Mouse (Mus musculus): ENCODE data around the gene 2010111I01Rik. TPM values are rescaled to one million over a fixed set of nuclear protein-coding genes. Genes with fewer than 3 reads are reported as not detected.

2010111I01Rik gene
- polyA plus RNA-seq, 1 experiment, result 26.6 TPM

GRCm38 (mm10) chr13:63038415-63038814, 73.7 kb downstream of the 2010111I01Rik start:
- no peaks in the 10 kb centered on the region for H3K36me3 ChIP-seq (ENCODE audit: control insufficient read depth, insufficient read depth, low read length)
- H3K4me1 ChIP-seq (ENCODE audit: control insufficient read depth, insufficient read depth, low read length), result no peaks in the 10 kb centered on the region
- no peak overlapping the region for H3K4me3 ChIP-seq (ENCODE audit: control insufficient read depth, low read depth, low read length)
- no peak for TF ChIP-seq CTCF (IDR thresholded peaks at IDR 0.05; ENCODE audit: control insufficient read depth, insufficient read depth, insufficient replicate concordance, low read depth, low read length)
- no peak for TF ChIP-seq POLR2A (IDR thresholded peaks at IDR 0.05; ENCODE audit: control insufficient read depth, low read depth, low read length)
- H3K27ac ChIP-seq (ENCODE audit: control insufficient read depth, insufficient read depth, low read depth, low read length), result no peak overlapping the region
- H3K27me3 ChIP-seq (ENCODE audit: control insufficient read depth, insufficient read depth, low read length), result no peaks in the 10 kb centered on the region

GRCm38 (mm10) chr13:63038871-63039270, 74.2 kb downstream of the 2010111I01Rik start:
- Histone ChIP-seq H3K27ac (ENCODE audit: control insufficient read depth, insufficient read depth, low read depth, low read length) (no peak overlapping the region), H3K36me3 (ENCODE audit: control insufficient read depth, insufficient read depth, low read length) (no peaks in the 10 kb centered on the region), H3K4me3 (ENCODE audit: control insufficient read depth, low read depth, low read length) (no peak overlapping the region), H3K4me1 (ENCODE audit: control insufficient read depth, insufficient read depth, low read length) (no peaks in the 10 kb centered on the region), H3K27me3 (ENCODE audit: control insufficient read depth, insufficient read depth, low read length) (no peaks in the 10 kb centered on the region)
- no peak for TF ChIP-seq CTCF (IDR thresholded peaks at IDR 0.05; ENCODE audit: control insufficient read depth, insufficient read depth, insufficient replicate concordance, low read depth, low read length)
- no peak for TF ChIP-seq POLR2A (IDR thresholded peaks at IDR 0.05; ENCODE audit: control insufficient read depth, low read depth, low read length)

GRCm38 (mm10) chr13:63039326-63039725, 74.6 kb downstream of the 2010111I01Rik start:
- no peak for TF ChIP-seq CTCF (IDR thresholded peaks at IDR 0.05; ENCODE audit: control insufficient read depth, insufficient read depth, insufficient replicate concordance, low read depth, low read length)
- TF ChIP-seq POLR2A (IDR thresholded peaks at IDR 0.05; ENCODE audit: control insufficient read depth, low read depth, low read length), result no peak
- no peaks in the 10 kb centered on the region for H3K4me1 ChIP-seq (ENCODE audit: control insufficient read depth, insufficient read depth, low read length)
- no peak overlapping the region for H3K4me3 ChIP-seq (ENCODE audit: control insufficient read depth, low read depth, low read length)
- no peaks in the 10 kb centered on the region for H3K27me3 ChIP-seq (ENCODE audit: control insufficient read depth, insufficient read depth, low read length)
- H3K27ac ChIP-seq (ENCODE audit: control insufficient read depth, insufficient read depth, low read depth, low read length), result no peak overlapping the region
- H3K36me3 ChIP-seq (ENCODE audit: control insufficient read depth, insufficient read depth, low read length), result no peaks in the 10 kb centered on the region

GRCm38 (mm10) chr13:63039848-63040247, 75.2 kb downstream of the 2010111I01Rik start:
- no peak overlapping the region for H3K4me3 ChIP-seq (ENCODE audit: control insufficient read depth, low read depth, low read length)
- no peaks in the 10 kb centered on the region for H3K4me1 ChIP-seq (ENCODE audit: control insufficient read depth, insufficient read depth, low read length)
- H3K27ac ChIP-seq (ENCODE audit: control insufficient read depth, insufficient read depth, low read depth, low read length), result no peak overlapping the region
- no peaks in the 10 kb centered on the region for H3K27me3 ChIP-seq (ENCODE audit: control insufficient read depth, insufficient read depth, low read length)
- H3K36me3 ChIP-seq (ENCODE audit: control insufficient read depth, insufficient read depth, low read length), result no peaks in the 10 kb centered on the region
- TF ChIP-seq CTCF (IDR thresholded peaks at IDR 0.05; ENCODE audit: control insufficient read depth, insufficient read depth, insufficient replicate concordance, low read depth, low read length), result no peak
- no peak for TF ChIP-seq POLR2A (IDR thresholded peaks at IDR 0.05; ENCODE audit: control insufficient read depth, low read depth, low read length)

GRCm38 (mm10) chr13:63045504-63046205, 81.0 kb downstream of the 2010111I01Rik start:
- TF ChIP-seq POLR2A (IDR thresholded peaks at IDR 0.05; ENCODE audit: control insufficient read depth, low read depth, low read length), result no peak
- TF ChIP-seq CTCF (IDR thresholded peaks at IDR 0.05; ENCODE audit: control insufficient read depth, insufficient read depth, insufficient replicate concordance, low read depth, low read length), result no peak

GRCm38 (mm10) chr13:63046206-63047020, 81.7 kb downstream of the 2010111I01Rik start:
- H3K4me1 ChIP-seq (ENCODE audit: control insufficient read depth, insufficient read depth, low read length), result no peaks in the 10 kb centered on the region
- H3K4me3 ChIP-seq (ENCODE audit: control insufficient read depth, low read depth, low read length), result no peak overlapping the region
- H3K27ac ChIP-seq (ENCODE audit: control insufficient read depth, insufficient read depth, low read depth, low read length), result no peak overlapping the region
- H3K36me3 ChIP-seq (ENCODE audit: control insufficient read depth, insufficient read depth, low read length), result no peaks in the 10 kb centered on the region
- H3K27me3 ChIP-seq (ENCODE audit: control insufficient read depth, insufficient read depth, low read length), result no peaks in the 10 kb centered on the region
- peak; percentile 17; the same call in 1 of the 2 replicates for TF ChIP-seq CTCF (IDR thresholded peaks at IDR 0.05; ENCODE audit: control insufficient read depth, insufficient read depth, insufficient replicate concordance, low read depth, low read length)
- no peak for TF ChIP-seq POLR2A (IDR thresholded peaks at IDR 0.05; ENCODE audit: control insufficient read depth, low read depth, low read length)

More at GRCm38 (mm10) chr13:63045504-63046205, 81.0 kb downstream of the 2010111I01Rik start:
- Histone ChIP-seq H3K4me1 (ENCODE audit: control insufficient read depth, insufficient read depth, low read length) (no peaks in the 10 kb centered on the region), H3K4me3 (ENCODE audit: control insufficient read depth, low read depth, low read length) (no peak overlapping the region), H3K36me3 (ENCODE audit: control insufficient read depth, insufficient read depth, low read length) (no peaks in the 10 kb centered on the region), H3K27me3 (ENCODE audit: control insufficient read depth, insufficient read depth, low read length) (no peaks in the 10 kb centered on the region), H3K27ac (ENCODE audit: control insufficient read depth, insufficient read depth, low read depth, low read length) (no peak overlapping the region)

GRCm38 (mm10) chr13:63063706-63064105, 99.0 kb downstream of the 2010111I01Rik start:
- TF ChIP-seq POLR2A (IDR thresholded peaks at IDR 0.05; ENCODE audit: control insufficient read depth, low read depth, low read length), result no peak

More at GRCm38 (mm10) chr13:63063706-63064105, 99.0 kb downstream of the 2010111I01Rik start:
- no peak overlapping the region for H3K27ac ChIP-seq (ENCODE audit: control insufficient read depth, insufficient read depth, low read depth, low read length)
- no peaks in the 10 kb centered on the region for H3K27me3 ChIP-seq (ENCODE audit: control insufficient read depth, insufficient read depth, low read length)
- no peak overlapping the region for H3K4me3 ChIP-seq (ENCODE audit: control insufficient read depth, low read depth, low read length)
- no peaks in the 10 kb centered on the region for H3K4me1 ChIP-seq (ENCODE audit: control insufficient read depth, insufficient read depth, low read length)
- H3K36me3 ChIP-seq (ENCODE audit: control insufficient read depth, insufficient read depth, low read length), result no peaks in the 10 kb centered on the region
